Mouse (Mus musculus): ENCODE measurements at regions not wholly inside any gene's neighbourhood (a gene's known extent, or its start where the extent isn't known, plus 50 kb on each side); places are given as distances from the start of the nearest gene placed in this dataset.
A peak's percentile ranks its signal among the peaks of the same experiment; 100 is the strongest.

GRCm38 (mm10) chr4:152647620-152648019, 169.9 kb upstream of the Kcnab2 start:
- no peak for ATAC-seq (ENCODE audit: low TSS enrichment)

DNA sequence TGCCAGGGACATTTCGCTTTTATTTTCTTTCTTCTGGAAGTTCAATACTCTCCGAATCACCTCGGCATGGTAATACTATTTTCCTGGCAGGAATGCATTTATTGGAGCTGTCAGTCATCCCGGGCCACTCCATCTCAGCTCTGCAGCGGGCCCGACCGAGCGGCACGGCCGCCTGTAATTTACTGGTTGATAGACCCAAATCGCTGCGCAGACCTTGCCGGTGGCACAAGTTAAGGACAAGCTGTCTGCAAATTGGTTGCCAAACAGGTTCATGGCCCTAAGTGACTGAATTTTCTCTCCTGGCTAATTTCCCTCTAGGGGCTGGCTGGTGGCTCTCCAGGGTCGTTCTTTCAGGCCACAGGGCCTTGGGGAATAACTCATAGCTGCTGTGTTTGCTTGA, 169.4 kb upstream of the Kcnab2 start:
- no peak for ATAC-seq (ENCODE audit: low TSS enrichment)

DNA sequence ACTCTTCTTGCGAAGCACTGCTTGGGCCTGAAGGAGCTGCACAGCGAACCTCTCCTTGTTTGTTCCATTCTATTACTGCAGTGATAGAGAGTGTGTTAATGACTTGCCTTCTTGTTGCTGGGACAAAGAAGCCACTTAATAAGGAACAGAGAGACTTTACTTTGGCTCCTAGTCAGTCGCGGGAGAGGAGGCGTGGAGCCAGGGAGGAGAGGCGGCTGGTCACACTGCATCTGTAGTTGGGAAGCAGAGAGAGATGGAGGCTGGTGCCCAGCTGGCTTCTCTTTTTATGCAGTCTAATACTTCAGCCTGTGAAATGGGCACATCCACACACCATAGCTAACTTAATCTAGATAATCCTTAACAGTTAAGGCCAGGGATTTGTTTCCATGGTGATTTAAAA, 159.4 kb upstream of the Kcnab2 start:
- ATAC-seq (ENCODE audit: low TSS enrichment), result no peak

DNA sequence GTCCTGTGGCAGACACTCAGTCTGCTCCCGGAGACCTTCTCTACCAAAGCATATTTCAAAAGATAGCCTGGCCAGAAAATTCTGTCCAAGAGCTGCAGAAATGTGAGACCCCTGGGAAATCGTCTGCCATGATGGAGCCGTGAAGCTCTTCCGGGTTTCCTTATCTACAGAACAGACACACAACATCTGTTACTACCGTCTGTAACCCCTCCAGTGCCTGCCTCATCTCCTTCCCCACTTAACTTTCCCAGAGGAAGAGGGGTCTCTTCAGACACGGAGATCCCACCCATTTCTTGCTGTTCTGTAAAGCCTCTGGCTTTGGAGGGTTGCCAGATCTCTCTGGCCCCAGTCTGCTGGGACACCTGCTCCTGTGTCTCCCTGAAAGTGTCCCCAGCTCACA, 156.2 kb upstream of the Kcnab2 start:
- no peak for ATAC-seq (ENCODE audit: low TSS enrichment)

DNA sequence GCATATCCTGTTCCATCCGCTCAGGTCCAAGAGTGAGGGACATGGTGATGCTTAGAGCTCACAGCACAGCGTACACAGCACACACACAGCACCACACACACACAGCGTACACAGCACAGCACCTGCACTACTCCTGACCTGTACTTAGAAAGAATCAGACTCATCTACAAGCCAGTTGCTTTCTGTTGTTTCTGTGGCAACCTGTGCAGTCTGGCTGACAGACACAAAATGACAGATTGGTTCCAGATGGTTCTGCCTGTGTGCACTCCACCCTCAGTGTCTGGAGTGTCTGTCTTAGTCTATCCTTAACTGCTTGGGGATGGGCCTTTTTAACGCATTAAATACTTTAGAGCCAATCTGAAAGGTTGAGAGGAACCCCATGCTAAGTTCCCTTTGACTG, 150.4 kb upstream of the Kcnab2 start:
- no peak for ATAC-seq (ENCODE audit: low TSS enrichment)

- peak; percentile 58 for ATAC-seq (ENCODE audit: low TSS enrichment)
These were observed 147.6 kb upstream of the Kcnab2 start for GRCm38 (mm10) chr4:152625032-152626003.

- ATAC-seq (ENCODE audit: low TSS enrichment), result peak; percentile 64
These were observed 144.5 kb upstream of the Kcnab2 start for GRCm38 (mm10) chr4:152622022-152622777.

GRCm38 (mm10) chr4:152617636-152618035, 140.0 kb upstream of the Kcnab2 start:
- no peak for ATAC-seq (ENCODE audit: low TSS enrichment)

DNA sequence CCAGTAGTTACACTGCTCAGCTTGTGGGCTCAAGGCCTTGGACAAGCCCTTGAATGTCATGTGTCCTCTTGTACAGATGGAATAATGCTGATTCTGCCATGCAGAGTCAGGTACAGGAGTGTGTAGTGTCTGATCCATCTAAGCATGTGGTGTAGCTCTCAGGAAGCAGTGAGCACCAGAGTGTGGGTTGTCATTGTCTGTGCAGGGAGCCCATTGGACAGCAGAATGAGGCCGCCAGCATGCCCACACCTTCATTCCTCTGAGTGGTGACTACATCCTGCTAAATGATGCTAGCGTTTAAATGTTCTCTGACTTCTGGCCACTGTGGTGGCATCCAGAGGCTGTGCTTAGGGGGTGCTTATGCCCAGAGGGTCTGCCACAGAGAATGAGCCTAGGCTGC, 137.5 kb upstream of the Kcnab2 start:
- peak; percentile 75 for ATAC-seq (ENCODE audit: low TSS enrichment)

- peak; percentile 89 for ATAC-seq (ENCODE audit: low TSS enrichment)
These were observed 136.9 kb upstream of the Kcnab2 start for GRCm38 (mm10) chr4:152614356-152615100.
